Mouse (Mus musculus) midbrain, postnatal 0 days (tissue): ENCODE data around the gene Gdf1. TPM values are rescaled to one million over a fixed set of nuclear protein-coding genes. Genes with fewer than 3 reads are reported as not detected.

Experiments
- ATAC-seq: fragments of 200-750 bp; cut with Nextera tagmentation; 2 replicates; pipeline ENCODE4 v1.8.0; 2017; ENCODE audit warnings: moderate number of reproducible peaks, mild to moderate bottlenecking, moderate TSS enrichment, moderate library complexity; ENCODE audit not compliant: low FRiP score
- DNase-seq: peaks from one replicate; pipeline ENCODE4 v3.0.0-alpha.2; 2015; ENCODE audit warnings: low spot score
- H3K27ac ChIP-seq: fragments of 300-500 bp; sonication (generic); 2 replicates; pipeline ENCODE4 v1.5.1; 2014; ENCODE audit warnings: low read depth, mild to moderate bottlenecking, low read length, mixed read lengths
- H3K27me3 ChIP-seq: fragments of 300-500 bp; sonication (generic); 2 replicates; pipeline ENCODE4 v1.6.1; 2014; ENCODE audit warnings: low read length, control low read depth, mixed read lengths; ENCODE audit not compliant: insufficient read depth
- H3K36me3 ChIP-seq: fragments of 300-500 bp; sonication (generic); 2 replicates; pipeline ENCODE4 v1.6.1; 2014; ENCODE audit warnings: low read length, control low read depth, mixed read lengths; ENCODE audit not compliant: insufficient read depth
- H3K4me1 ChIP-seq: fragments of 300-500 bp; sonication (generic); 2 replicates; pipeline ENCODE4 v1.6.1; 2014; ENCODE audit warnings: mild to moderate bottlenecking, control low read depth, antibody characterized with exemption, low read length, mixed read lengths; ENCODE audit not compliant: insufficient read depth
- H3K4me2 ChIP-seq: fragments of 300-500 bp; sonication (generic); 2 replicates; pipeline ENCODE4 v1.6.1; 2014; ENCODE audit warnings: low read depth, mild to moderate bottlenecking, low read length, mixed read lengths; ENCODE audit not compliant: poor library complexity, severe bottlenecking
- H3K4me3 ChIP-seq: fragments of 300-500 bp; sonication (generic); 2 replicates; pipeline ENCODE4 v1.5.1; 2014; ENCODE audit warnings: low read depth, mild to moderate bottlenecking, low read length, moderate library complexity
- H3K9ac ChIP-seq: fragments of 300-500 bp; sonication (generic); replicated peaks from 2 replicates; pipeline ENCODE4 v1.6.1; 2014; ENCODE audit warnings: mild to moderate bottlenecking, low read length, moderate library complexity, mixed read lengths; ENCODE audit not compliant: poor library complexity, severe bottlenecking
- H3K9me3 ChIP-seq: fragments of 300-500 bp; sonication (generic); 2 replicates; pipeline ENCODE4 v1.6.1; 2016; ENCODE audit warnings: low read length, control low read depth
- CTCF ChIP-seq: IDR thresholded peaks from 2 replicates; pipeline ENCODE4 v1.5.1; 2016; ENCODE audit warnings: antibody characterized with exemption, mild to moderate bottlenecking
- WGBS: fragments of 180-500 bp; shearing (Covaris S2); extraction: QIAGEN DNeasy Blood & Tissue Kit; methylation state at CpG from one replicate; pipeline ENCODE4 v1.1.7; 2014; 5-methylcytosine and 5-hydroxymethylcytosine counted together
- polyA plus RNA-seq: library from polyadenylated mRNA; unstranded; fragments of >200 nt; fragmentation: Nextera tagmentation; extraction: Ambion mirVana; gene quantifications from 2 replicates; pipeline ENCODE4 v1.2.1, GENCODE M21; 2015
- total RNA-seq: library from RNA; depleted of rRNA; stranded (reverse); fragments of >200 nt; gene quantifications from 2 replicates; pipeline ENCODE4 v1.2.3, GENCODE M21; 2014; rRNA removed

Gdf1 gene
- not detected in 2 replicates for total RNA-seq
- 4.8 and 5.3 TPM in 2 replicates for polyA plus RNA-seq

DNA sequence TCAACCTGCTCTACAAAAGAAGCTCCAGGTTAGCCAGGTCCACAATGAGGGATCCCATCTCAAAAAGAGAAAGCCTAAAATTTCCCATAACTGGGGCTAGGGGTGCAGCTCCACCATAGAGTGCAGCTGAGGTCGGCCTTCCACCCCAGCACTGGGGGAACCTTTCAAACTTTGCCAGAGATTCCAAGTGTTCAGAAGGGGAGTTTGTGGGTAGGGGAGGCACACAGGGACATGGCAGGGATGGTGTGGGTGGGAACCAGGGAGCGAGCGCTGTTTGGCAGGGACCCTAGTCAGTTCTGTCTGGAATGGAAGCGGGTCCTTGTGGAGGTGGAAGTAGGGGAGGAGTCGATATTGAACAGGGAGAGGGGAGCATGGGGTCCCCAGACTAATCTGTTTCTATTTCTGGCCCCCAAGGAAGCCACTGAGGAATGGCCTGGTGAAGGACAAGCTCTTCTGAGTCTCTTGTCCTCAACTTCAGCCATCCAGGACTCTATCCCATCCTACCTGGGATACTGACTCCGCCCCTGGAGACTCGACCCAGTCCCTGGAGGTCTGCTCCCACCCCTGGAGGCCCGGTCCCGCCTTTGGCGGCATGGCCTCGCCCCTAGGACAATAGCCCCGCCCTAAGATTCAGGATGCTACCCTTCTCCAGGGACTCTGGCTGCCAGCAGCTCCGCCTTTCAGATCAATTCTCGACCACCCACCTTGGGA is at the start of gene Gdf1:
Gene Gdf1, plus strand, starts transcription at position 694 of the 711 bp plus-strand sequence.
- no peak for TF ChIP-seq CTCF
- Histone ChIP-seq H3K27ac (no peak within 1 kb of the TSS; the same call in 1 of the 2 replicates), H3K4me3 (no peak within 1 kb of the TSS), H3K4me2 (no peak within 1 kb of the TSS), H3K4me1 (0 out of 2 replicates have a peak, but pooled peaks cover 3% of the 10 kb centered on the region), H3K9ac (no peak within 1 kb of the TSS), H3K27me3 (no peaks in the 10 kb centered on the region), H3K9me3 (no peaks in the 10 kb centered on the region), H3K36me3 (peaks cover 57% of the 10 kb centered on the region)
- ATAC-seq (no peak), DNase-seq (no peak)
- WGBS = 35% methylated on average over 14 of the region's 14 CpGs

DNA sequence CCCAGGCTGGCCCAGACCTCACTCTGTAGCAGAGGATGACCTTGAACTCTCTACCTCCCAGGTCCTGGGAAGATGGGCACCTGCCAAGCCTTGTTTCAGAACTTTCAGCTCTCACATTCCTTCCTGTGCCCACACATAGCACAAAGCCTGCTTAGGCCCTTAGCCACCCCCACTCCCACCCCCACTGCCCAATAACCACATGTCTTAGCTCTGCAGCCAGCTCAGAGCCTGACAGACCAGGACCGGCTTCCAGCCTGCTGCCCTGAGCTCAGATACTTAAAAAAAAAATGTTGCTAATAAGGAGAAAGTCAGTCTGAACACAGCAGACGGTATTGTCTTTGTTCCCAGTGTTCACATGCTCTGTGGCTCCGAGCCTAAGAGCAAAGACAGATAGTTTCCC is 48.6 kb upstream of the Gdf1 start:
- TF ChIP-seq CTCF = no peak
- ATAC-seq = no peak
- 39% methylated on average over 3 of the region's 3 CpGs for WGBS
- Histone ChIP-seq H3K4me2 (no peak overlapping the region), H3K9ac (no peak overlapping the region), H3K36me3 (peaks cover 2% of the 10 kb centered on the region; the same call in 1 of the 2 replicates), H3K4me3 (no peak overlapping the region), H3K4me1 (no peaks in the 10 kb centered on the region), H3K9me3 (no peaks in the 10 kb centered on the region), H3K27ac (no peak overlapping the region), H3K27me3 (no peaks in the 10 kb centered on the region)
- DNase-seq = no peak

- peak; percentile 76 for DNase-seq
- Histone ChIP-seq H3K36me3 (peaks cover 3% of the 10 kb centered on the region; the same call in 1 of the 2 replicates), H3K27ac (peak within 1 kb of the TSS; percentile 43), H3K9me3 (no peaks in the 10 kb centered on the region), H3K4me2 (peak within 1 kb of the TSS; percentile 92), H3K27me3 (no peaks in the 10 kb centered on the region), H3K4me1 (no peaks in the 10 kb centered on the region), H3K4me3 (peak within 1 kb of the TSS; percentile 67), H3K9ac (peak within 1 kb of the TSS; percentile 71)
- ATAC-seq = peak; percentile 86
- 0% methylated on average over 31 of the region's 36 CpGs for WGBS
- peak; percentile 84 for TF ChIP-seq CTCF
These were observed 46.9 kb upstream of the Gdf1 start, which contains the start of gene Homer3 for GRCm38 (mm10) chr8:70282603-70283135. Gene Homer3 (plus strand): TSS chr8:70282827.

DNA sequence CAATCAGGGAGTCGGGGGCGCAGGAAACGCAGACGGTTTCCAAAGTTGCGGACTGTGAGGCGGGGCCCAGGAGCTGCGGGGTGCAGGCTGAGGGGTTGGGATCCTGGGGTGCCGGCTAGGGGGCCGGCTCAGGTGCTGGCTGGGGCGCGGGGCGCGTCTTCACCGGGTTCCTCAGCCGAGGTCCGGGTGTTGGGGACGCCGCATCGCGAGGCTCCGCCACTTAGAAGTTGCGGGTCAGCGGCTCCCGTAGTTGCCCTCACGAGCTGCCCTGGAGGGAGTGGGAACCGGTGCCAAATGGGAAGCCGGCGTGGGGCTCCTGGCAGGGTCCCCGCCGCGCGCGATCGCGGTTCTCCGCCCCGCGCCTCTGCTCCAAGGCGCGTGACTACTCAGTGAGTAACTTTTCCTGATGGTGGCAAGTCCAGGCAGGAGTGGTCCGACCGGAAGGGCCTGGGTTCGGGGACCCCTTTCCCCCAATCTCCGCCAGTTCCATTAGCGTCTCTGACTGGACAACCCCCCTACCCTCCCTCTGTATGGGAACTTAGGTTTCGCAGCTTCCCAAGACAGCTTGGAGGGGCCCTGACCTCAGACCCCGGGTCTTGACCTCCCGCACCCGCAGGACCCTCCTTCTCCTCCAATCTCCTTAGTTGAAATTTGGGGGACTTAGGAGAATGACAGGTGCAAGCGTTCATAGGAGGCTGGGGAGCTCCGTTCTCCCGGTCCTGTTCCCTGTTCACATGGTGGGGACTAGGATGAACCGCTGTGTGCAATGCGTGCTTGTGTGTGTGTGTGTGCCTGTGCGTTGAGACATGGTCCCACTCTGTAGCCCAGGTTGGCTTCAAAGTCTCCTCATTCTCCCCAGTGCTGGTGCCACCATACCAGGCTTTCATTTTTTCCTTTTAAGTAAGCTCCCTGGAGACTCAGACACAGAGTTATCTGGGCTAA is 46.2 kb upstream of the Gdf1 start:
- TF ChIP-seq CTCF = no peak
- Histone ChIP-seq H3K27me3 (no peaks in the 10 kb centered on the region), H3K4me2 (peak overlapping the region; percentile 92), H3K9me3 (no peaks in the 10 kb centered on the region), H3K4me1 (no peaks in the 10 kb centered on the region), H3K36me3 (peaks cover 3% of the 10 kb centered on the region; the same call in 1 of the 2 replicates), H3K9ac (peak overlapping the region; percentile 71), H3K4me3 (peak overlapping the region; percentile 67), H3K27ac (peak overlapping the region; percentile 43)
- under 1% methylated on average over 52 of the region's 55 CpGs for WGBS
- peak; percentile 15 for DNase-seq
- ATAC-seq = peak; percentile 53

DNA sequence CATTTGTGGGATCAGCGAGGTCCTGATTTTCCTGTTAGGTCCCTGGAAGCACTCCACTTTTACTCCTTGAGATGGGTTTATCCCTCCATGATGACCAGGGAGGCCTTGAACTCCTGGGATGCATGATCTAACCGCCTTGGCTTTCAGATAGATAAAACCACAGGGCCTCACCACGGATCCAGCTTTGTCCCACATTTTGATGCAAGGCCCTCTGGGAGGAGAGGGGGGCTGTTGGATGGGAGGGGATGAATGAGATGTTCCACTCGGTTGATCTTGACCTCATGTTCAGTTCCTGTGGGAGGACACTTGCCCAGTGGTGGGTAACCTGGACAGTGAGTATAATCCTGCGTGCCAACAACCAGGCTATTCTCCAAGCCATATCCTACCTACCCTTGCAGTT is 45.2 kb upstream of the Gdf1 start:
- Histone ChIP-seq H3K4me2 (no peak overlapping the region), H3K4me1 (no peaks in the 10 kb centered on the region), H3K27ac (no peak overlapping the region), H3K9me3 (no peaks in the 10 kb centered on the region), H3K4me3 (no peak overlapping the region), H3K9ac (no peak overlapping the region), H3K27me3 (no peaks in the 10 kb centered on the region), H3K36me3 (peaks cover 3% of the 10 kb centered on the region; the same call in 1 of the 2 replicates)
- TF ChIP-seq CTCF = no peak
- 59% methylated on average over 5 of the region's 5 CpGs for WGBS
- no peak for DNase-seq
- ATAC-seq = no peak
